Mouse (Mus musculus): Measurements from ENCODE around the gene Nucb1.

DNA sequence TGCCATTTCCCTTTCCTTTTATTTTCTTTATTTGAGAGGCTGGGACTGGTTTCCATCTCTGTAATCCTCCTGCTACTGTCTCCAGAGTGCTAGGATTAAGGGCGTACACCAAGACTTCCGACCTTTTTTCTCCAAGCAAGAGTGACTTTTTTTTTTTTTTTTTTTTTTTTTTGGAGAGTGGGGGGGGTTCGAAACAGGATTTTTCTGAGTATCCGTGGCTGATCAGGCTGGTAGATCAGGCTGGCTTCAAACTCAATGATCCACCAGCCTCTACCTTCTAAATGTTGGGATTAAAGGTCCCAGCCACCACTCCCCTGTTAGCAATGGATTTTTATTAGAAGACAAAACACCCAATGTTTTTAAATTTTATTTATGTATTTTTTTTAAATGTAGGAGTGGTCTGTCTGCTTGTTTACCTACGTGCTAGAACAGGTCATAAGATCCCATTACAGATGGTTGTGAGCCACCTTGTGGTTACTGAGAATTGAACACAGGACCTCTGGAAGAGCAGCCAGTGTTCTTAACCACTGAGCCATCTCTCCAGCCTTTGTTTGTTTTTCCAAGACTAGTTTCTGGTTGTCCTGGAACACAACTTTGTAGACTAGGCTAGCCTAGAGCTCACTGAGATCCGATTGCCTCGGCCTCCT lies 16.4 kb upstream of the Nucb1 start:
- peak; percentile 59 for TF ChIP-seq CTCF (IDR thresholded peaks at IDR 0.05; ENCODE audit: low read depth)
- peak; percentile 68 for TF ChIP-seq EP300 (optimal IDR thresholded peaks at IDR 0.05)

Data from stomach, postnatal 0 days (tissue).